Mouse (Mus musculus) brown adipose tissue, adult 24 weeks (tissue): ENCODE results near the gene Myo5c. TPM values are rescaled to one million over a fixed set of nuclear protein-coding genes. Genes with fewer than 3 reads are reported as not detected.

Source experiments
- H3K27ac ChIP-seq: fragments of 200-500 bp; replicated peaks from 2 replicates; pipeline ENCODE4 v1.5.1; 2012; ENCODE audit warnings: low read depth, mild to moderate bottlenecking, low read length
- H3K4me1 ChIP-seq: fragments of 200-500 bp; 2 replicates; pipeline ENCODE4 v1.6.1; 2012; ENCODE audit warnings: low read length, mixed read lengths; ENCODE audit not compliant: control insufficient read depth, insufficient read depth, insufficient read length
- H3K4me3 ChIP-seq: fragments of 200-500 bp; 2 replicates; pipeline ENCODE4 v1.5.1; 2012; ENCODE audit warnings: low read depth, mild to moderate bottlenecking, low read length, moderate library complexity; ENCODE audit not compliant: insufficient read depth
- polyA plus RNA-seq: library from polyadenylated mRNA; stranded (reverse); fragments of >200 nt; gene quantifications from 2 replicates; pipeline ENCODE4 v1.2.4, GENCODE M21; 2012; ENCODE audit not compliant: missing spikeins, insufficient read depth, insufficient read length

Myo5c gene
- polyA plus RNA-seq, 1 experiment = 18.4 TPM

GRCm38 (mm10) chr9:75255820-75256545, 24.2 kb downstream of the Myo5c start:
- H3K4me3 ChIP-seq = no peak overlapping the region
- H3K4me1 ChIP-seq = peaks cover 17% of the 10 kb centered on the region
- no peak overlapping the region for H3K27ac ChIP-seq

DNA sequence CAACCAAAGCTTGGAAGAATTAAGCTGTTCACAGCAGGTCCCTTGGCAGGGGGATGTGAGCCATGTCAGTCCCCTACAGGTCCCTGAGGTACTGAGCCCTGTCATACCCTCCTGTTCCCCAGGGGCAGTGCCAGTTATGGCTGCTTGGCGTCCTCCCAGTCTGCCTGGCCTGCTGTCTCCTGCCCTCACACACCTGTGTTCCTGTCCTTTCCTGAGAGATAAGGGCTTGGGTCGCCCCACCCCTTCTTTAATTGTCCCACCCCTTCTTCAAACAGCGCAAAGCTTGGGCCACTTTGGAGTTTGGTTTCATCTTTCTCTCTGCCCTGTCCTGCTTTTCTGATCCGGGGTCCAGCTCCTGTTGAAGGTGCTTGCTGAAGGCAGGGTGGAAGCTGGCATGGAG, 27.0 kb downstream of the Myo5c start:
- H3K4me3 ChIP-seq = no peak overlapping the region
- peaks cover 15% of the 10 kb centered on the region for H3K4me1 ChIP-seq
- H3K27ac ChIP-seq = no peak overlapping the region

DNA sequence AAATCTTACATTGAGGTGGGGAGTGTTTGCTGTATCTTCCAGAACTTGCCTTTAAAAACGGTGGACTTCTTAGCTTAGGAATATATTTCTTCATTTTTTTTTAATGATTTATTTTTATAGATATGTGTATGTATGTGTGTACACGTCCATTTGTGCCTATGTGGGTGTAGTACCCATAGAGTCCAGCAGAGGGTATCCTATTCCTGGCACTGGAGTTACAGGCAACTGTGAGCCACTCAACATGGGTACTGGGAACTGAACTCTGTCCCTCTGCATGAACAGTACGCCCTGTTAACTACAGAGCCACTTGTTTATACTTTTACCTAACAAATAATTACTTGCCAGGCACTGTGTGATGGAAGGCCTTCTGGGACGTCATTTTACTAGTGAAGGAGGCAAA, 27.8 kb downstream of the Myo5c start:
- H3K27ac ChIP-seq = no peak overlapping the region
- peaks cover 9% of the 10 kb centered on the region; the same call in 1 of the 2 replicates for H3K4me1 ChIP-seq
- no peak overlapping the region for H3K4me3 ChIP-seq

GRCm38 (mm10) chr9:75261332-75261872, 29.6 kb downstream of the Myo5c start:
- Histone ChIP-seq H3K4me3 (no peak overlapping the region), H3K4me1 (no peaks in the 10 kb centered on the region), H3K27ac (no peak overlapping the region)

DNA sequence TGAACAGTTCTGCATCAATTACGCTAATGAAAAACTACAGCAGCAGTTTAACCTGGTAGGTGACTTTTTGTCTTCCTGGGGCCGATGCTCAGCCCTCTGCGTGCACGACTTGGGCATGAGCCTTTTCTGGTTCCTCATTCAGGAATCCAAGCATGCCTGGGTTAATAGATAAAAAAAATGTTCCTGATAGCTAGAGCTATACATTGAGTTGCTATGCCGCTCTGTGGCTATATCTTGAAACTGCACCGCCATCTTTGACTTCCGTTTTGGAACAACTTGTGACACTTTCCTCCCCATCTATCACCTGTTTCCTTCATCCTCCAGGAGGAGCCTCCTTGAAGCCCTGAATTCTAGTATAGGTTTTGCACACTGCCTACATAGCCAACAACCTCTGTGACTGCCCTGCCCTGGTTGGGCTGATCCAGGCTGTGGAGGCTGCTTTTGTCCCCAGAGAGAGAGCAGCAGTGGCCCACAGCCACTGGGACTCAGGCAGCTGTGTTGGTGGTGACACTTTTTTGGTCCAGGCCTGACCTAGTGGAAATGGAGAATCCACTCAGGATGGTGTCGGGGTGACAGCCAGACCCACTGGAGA, 30.5 kb downstream of the Myo5c start:
- Histone ChIP-seq H3K4me1 (no peaks in the 10 kb centered on the region), H3K4me3 (no peak overlapping the region)

DNA sequence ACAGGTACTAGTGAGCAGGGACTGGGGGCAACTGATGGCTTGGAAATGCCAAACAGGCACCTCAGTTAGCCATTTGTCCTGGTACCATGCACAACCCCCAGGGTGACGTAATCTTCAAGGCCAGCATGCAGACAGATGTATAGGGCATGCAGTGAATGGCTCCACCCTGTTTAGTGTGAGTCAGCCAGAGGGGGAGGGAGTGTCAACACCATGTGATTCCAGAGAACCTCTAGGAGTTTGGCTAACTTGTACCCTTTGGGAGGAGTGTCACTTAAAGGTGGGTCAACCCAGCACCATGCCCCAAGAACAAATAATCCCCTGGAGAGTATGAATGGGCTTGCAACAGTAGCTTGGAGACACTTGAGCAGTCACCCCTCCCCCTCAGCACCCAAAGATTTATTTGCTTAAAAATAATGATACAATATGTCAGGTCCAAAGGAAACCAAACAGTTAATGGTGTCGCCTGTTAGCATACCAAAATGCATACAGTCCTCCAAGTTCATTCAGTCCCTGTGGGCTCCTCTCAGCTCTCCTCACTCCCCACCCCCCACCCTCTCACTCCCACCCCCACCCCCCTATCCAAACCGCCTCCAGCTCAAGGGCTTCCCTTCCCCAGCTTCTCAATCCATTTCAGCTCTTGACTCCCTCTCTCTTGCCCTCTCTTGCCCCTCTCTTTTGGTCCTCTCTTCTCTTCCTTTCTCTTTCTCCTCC, 32.3 kb downstream of the Myo5c start:
- Histone ChIP-seq H3K4me1 (no peaks in the 10 kb centered on the region), H3K27ac (no peak overlapping the region), H3K4me3 (no peak overlapping the region)

More for the DNA sequence above, 30.5 kb downstream of the Myo5c start:
- H3K27ac ChIP-seq = no peak overlapping the region

GRCm38 (mm10) chr9:75267147-75267546, 35.3 kb downstream of the Myo5c start:
- Histone ChIP-seq H3K4me1 (no peaks in the 10 kb centered on the region), H3K4me3 (no peak overlapping the region), H3K27ac (no peak overlapping the region)

DNA sequence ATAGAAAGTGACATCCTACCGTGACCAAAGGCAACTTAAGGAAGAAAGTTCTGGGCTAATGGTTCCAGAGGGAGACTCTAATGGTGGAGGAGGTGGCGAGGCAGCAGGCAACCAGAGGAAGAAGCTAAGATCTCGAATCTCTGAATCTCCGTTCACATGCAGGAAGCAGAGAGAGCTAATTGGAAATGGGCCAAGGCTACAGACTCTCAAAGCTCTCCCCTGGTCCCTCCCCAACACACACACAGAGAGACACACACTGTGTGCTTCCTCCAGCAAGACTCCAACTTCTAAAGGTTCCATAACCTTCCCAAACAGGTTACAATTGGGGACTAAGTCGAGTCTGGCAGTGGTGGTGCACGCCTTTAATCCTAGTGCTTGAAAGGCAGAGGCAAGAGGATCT, 38.6 kb downstream of the Myo5c start:
- H3K27ac ChIP-seq = no peak overlapping the region
- no peak overlapping the region for H3K4me3 ChIP-seq
- no peaks in the 10 kb centered on the region for H3K4me1 ChIP-seq

GRCm38 (mm10) chr9:75271539-75271938, 39.7 kb downstream of the Myo5c start:
- Histone ChIP-seq H3K4me1 (no peaks in the 10 kb centered on the region), H3K4me3 (no peak overlapping the region), H3K27ac (no peak overlapping the region)

DNA sequence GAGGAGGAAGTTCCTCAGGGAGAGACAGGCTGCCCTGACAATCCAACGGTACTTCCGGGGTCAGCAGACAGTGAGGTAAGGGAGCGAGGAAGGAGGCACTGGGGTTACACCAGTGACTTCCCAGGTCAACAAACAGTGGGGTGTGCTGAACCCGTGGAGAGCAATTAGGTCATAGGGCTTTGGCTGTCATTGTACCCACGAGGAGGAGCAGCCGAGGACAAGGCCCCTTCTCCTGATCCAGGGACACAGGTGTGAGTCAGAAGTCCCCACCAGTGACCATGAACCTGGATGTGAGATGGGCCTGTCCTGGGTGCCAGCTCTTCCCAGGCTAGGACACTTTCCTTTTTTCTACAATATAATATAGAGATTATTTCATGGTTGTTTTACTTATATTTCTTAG, 41.8 kb downstream of the Myo5c start:
- Histone ChIP-seq H3K27ac (no peak overlapping the region), H3K4me3 (no peak overlapping the region), H3K4me1 (no peaks in the 10 kb centered on the region)

DNA sequence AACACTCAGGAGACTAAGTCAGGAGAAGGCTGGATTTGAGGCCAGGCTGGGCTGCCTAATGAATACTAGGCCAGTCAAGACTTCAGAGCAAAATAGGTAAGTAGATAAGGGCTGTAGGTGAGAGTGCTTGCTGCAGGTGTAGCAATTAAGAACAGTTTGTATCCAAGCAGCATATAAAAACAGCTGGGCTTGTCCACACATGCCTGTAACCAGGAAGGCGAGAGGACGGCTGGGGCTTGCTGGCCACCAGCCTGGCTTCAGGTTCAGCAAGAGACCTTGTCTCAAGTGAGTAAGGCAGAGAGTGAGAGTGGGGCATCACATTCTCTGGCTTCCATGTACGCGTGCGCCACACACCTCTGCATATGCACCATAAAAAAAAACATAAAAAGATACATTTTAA, 42.7 kb downstream of the Myo5c start:
- Histone ChIP-seq H3K4me1 (no peaks in the 10 kb centered on the region), H3K27ac (no peak overlapping the region), H3K4me3 (no peak overlapping the region)

- no peaks in the 10 kb centered on the region for H3K4me1 ChIP-seq
- no peak overlapping the region for H3K4me3 ChIP-seq
- H3K27ac ChIP-seq = no peak overlapping the region
Measured at GRCm38 (mm10) chr9:75275051-75275450, 43.2 kb downstream of the Myo5c start.

DNA sequence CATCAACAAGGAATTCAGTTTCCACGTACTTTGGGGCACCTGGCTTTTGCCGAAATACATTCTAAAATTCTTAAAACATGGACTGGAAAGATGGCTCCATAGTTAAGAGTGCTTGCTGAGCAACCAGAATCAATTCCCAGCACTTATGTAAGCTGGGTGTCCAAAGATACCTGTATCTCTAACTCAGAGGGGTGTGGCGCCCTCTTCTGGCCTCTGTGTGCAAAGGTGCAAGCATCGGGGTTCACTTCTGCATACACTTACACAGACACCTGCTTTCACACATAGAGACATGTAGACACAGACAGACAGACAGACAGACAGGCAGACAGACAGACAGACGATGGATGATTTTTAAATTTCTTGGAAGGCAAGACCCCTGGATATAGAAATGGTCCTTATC, 49.0 kb downstream of the Myo5c start:
- Histone ChIP-seq H3K4me3 (no peak overlapping the region), H3K27ac (no peak overlapping the region), H3K4me1 (no peaks in the 10 kb centered on the region)

GRCm38 (mm10) chr9:75282179-75282578, 50.4 kb downstream of the Myo5c start:
- no peak overlapping the region for H3K27ac ChIP-seq
- H3K4me1 ChIP-seq = no peaks in the 10 kb centered on the region
- no peak overlapping the region for H3K4me3 ChIP-seq

- Histone ChIP-seq H3K4me1 (no peaks in the 10 kb centered on the region), H3K4me3 (no peak overlapping the region), H3K27ac (no peak overlapping the region)
Measured at GRCm38 (mm10) chr9:75282830-75283229, 51.0 kb downstream of the Myo5c start.
